Mouse (Mus musculus): ENCODE data around the gene Il15ra. TPM values are rescaled to one million over a fixed set of nuclear protein-coding genes. Genes with fewer than 3 reads are reported as not detected.

Gene Il15ra
- total and polyA plus RNA-seq, 3 experiments = 12.6 to 16.6 (median 14.4) TPM

DNA sequence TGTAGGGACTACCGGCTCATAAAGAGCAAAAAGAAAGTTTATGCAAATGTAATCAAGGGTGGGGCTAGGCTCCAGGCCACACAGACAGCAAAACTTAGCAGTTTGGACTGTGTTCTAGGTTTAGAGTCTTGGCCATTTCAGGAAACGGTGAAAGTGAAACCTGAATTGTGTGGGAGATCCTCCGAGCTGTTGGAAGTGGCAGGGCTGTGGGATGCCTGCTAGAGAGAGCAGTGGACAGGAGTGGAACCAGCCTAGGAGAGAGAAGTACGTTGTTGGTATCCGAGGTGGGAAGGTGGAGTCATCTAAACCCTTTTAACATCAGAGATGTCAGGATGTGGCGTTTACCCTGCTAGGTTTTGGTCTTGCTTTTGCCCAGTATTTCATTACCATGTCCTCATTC is 30.8 kb downstream of the Il15ra start:
- in situ Hi-C loops (cut with MboI; ENCODE audit: low pct_ligation_motif_present, low pct_unique_long_range_greater_than_20kb, low sequenced_read_pairs) (no loop called here), dilution Hi-C loops (cut with MboI; ENCODE audit: extremely low pct_ligation_motif_present, extremely low pct_unique_long_range_greater_than_20kb, low sequenced_read_pairs) (no loop called here)
- Histone ChIP-seq H3K9ac (ENCODE audit: insufficient read depth, low read depth) (no peak overlapping the region), H3K27me3 (replicated peaks) (no peaks in the 10 kb centered on the region), H3K36me3 (replicated peaks in 1 of 2; ENCODE audit: control insufficient read depth in 1 of 2, insufficient read depth in 1 of 2, low read length in 1 of 2) (peaks cover 8 to 42% of the 10 kb centered on the region in 2 experiments), H3K79me2 (replicated peaks; ENCODE audit: control insufficient read depth, extremely low read depth, insufficient read depth, poor library complexity, severe bottlenecking) (no peaks in the 10 kb centered on the region), H3K4me2 (ENCODE audit: insufficient read depth, low read depth, poor library complexity, severe bottlenecking) (no peak overlapping the region), H3K4me3 (replicated peaks in 1 of 3; ENCODE audit: low read depth in 2 of 3, low read length in 2 of 3, poor library complexity in 1 of 3) (no peak overlapping the region), H3K27ac (ENCODE audit: insufficient read depth, low read depth) (no peak overlapping the region), H3K9me3 (replicated peaks; ENCODE audit: low read length) (no peaks in the 10 kb centered on the region), H3K4me1 (ENCODE audit: control insufficient read depth in 1 of 2, insufficient read depth in 2 of 2) (no peaks in the 10 kb centered on the region)
- TF ChIP-seq PAX5 (IDR thresholded peaks at IDR 0.05; ENCODE audit: low read length) (no peak), MAX (IDR thresholded peaks at IDR 0.05; ENCODE audit: low read length) (no peak), POLR2AphosphoS2 (IDR thresholded peaks at IDR 0.05; ENCODE audit: low read depth, low read length) (no peak), ZKSCAN1 (IDR thresholded peaks at IDR 0.05; ENCODE audit: borderline replicate concordance, low read depth, low read length) (no peak), JUND (conservative IDR thresholded peaks at IDR 0.05; ENCODE audit: low read depth, low read length) (no peak), HCFC1 (IDR thresholded peaks at IDR 0.05; ENCODE audit: low read depth, low read length) (no peak), UBTF (IDR thresholded peaks at IDR 0.05; ENCODE audit: low read depth, low read length) (no peak), RAD21 (IDR thresholded peaks at IDR 0.05; ENCODE audit: low read depth, low read length) (no peak), CHD1 (IDR thresholded peaks at IDR 0.05; ENCODE audit: low read depth, low read length) (no peak), TBP (conservative IDR thresholded peaks at IDR 0.05; ENCODE audit: low read depth, low read length) (no peak), SMC3 (IDR thresholded peaks at IDR 0.05; ENCODE audit: low read depth, low read length) (no peak), NRF1 (IDR thresholded peaks at IDR 0.05; ENCODE audit: low read depth, low read length) (no peak), BHLHE40 (IDR thresholded peaks at IDR 0.05; ENCODE audit: low read depth, low read length) (no peak), ZMIZ1 (IDR thresholded peaks at IDR 0.05; ENCODE audit: low read depth, low read length) (no peak)
- no peak for DNase-seq (ENCODE audit: extremely low read depth)

DNA sequence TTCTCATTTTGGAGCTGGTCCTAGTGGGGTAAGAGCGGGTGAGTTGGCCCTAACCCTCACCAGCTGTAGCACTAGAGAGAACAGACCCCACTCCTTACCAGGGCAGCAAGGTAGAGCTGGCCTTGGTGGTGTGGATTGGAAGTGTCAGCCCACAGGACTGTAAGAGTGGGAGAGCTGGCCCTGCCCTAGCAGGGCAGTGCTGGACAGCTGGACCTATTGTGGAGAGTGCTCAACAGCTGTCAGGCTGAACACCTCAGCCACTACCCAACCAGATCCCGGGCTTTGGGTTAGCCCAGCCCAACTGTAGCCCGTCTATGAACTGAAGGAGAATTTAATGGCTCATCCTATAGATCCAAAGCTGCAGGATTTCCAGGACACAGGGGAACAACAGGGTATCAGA is 33.7 kb downstream of the Il15ra start:
- Histone ChIP-seq H3K4me1 (ENCODE audit: control insufficient read depth in 1 of 2, insufficient read depth in 2 of 2) (no peaks in the 10 kb centered on the region), H3K9ac (ENCODE audit: insufficient read depth, low read depth) (no peak overlapping the region), H3K27ac (ENCODE audit: insufficient read depth, low read depth) (no peak overlapping the region), H3K79me2 (replicated peaks; ENCODE audit: control insufficient read depth, extremely low read depth, insufficient read depth, poor library complexity, severe bottlenecking) (no peaks in the 10 kb centered on the region), H3K36me3 (replicated peaks in 1 of 2; ENCODE audit: control insufficient read depth in 1 of 2, insufficient read depth in 1 of 2, low read length in 1 of 2) (peaks cover 31 to 60% of the 10 kb centered on the region in 2 experiments), H3K4me3 (replicated peaks in 1 of 3; ENCODE audit: low read depth in 2 of 3, low read length in 2 of 3, poor library complexity in 1 of 3) (no peak overlapping the region), H3K27me3 (replicated peaks) (no peaks in the 10 kb centered on the region), H3K9me3 (replicated peaks; ENCODE audit: low read length) (no peaks in the 10 kb centered on the region), H3K4me2 (ENCODE audit: insufficient read depth, low read depth, poor library complexity, severe bottlenecking) (no peak overlapping the region)
- dilution Hi-C loops (cut with MboI; ENCODE audit: extremely low pct_ligation_motif_present, extremely low pct_unique_long_range_greater_than_20kb, low sequenced_read_pairs) = no loop called here
- DNase-seq (ENCODE audit: extremely low read depth) = no peak
- in situ Hi-C loops (cut with MboI; ENCODE audit: low pct_ligation_motif_present, low pct_unique_long_range_greater_than_20kb, low sequenced_read_pairs) = no loop called here
- TF ChIP-seq PAX5 (IDR thresholded peaks at IDR 0.05; ENCODE audit: low read length) = no peak
- no peak for TF ChIP-seq IRF4 (IDR thresholded peaks at IDR 0.05; ENCODE audit: low read depth, low read length)
- no peak for TF ChIP-seq NRF1 (IDR thresholded peaks at IDR 0.05; ENCODE audit: low read depth, low read length)
- TF ChIP-seq ETS1 (conservative IDR thresholded peaks at IDR 0.05; ENCODE audit: low read depth, low read length) = no peak
- TF ChIP-seq RCOR1 (conservative IDR thresholded peaks at IDR 0.05; ENCODE audit: low read depth, low read length) = no peak
- no peak for TF ChIP-seq TCF12 (IDR thresholded peaks at IDR 0.05; ENCODE audit: low read depth, low read length)
- TF ChIP-seq ELF1 (IDR thresholded peaks at IDR 0.05; ENCODE audit: low read depth, low read length) = no peak
- no peak for TF ChIP-seq MEF2A (IDR thresholded peaks at IDR 0.05; ENCODE audit: borderline replicate concordance, low read depth, low read length)
- no peak for TF ChIP-seq BHLHE40 (IDR thresholded peaks at IDR 0.05; ENCODE audit: low read depth, low read length)
- no peak for TF ChIP-seq POLR2A (IDR thresholded peaks at IDR 0.05; ENCODE audit: low read depth, low read length)
- TF ChIP-seq RAD21 (IDR thresholded peaks at IDR 0.05; ENCODE audit: low read depth, low read length) = no peak
- TF ChIP-seq ZMIZ1 (IDR thresholded peaks at IDR 0.05; ENCODE audit: low read depth, low read length) = no peak
- no peak for TF ChIP-seq UBTF (IDR thresholded peaks at IDR 0.05; ENCODE audit: low read depth, low read length)
- TF ChIP-seq KAT2A (IDR thresholded peaks at IDR 0.05; ENCODE audit: insufficient replicate concordance, low read length) = no peak
- TF ChIP-seq CHD1 (IDR thresholded peaks at IDR 0.05; ENCODE audit: low read depth, low read length) = no peak
- TF ChIP-seq ZC3H11A (IDR thresholded peaks at IDR 0.05; ENCODE audit: low read depth, low read length) = no peak
- no peak for TF ChIP-seq CHD2 (IDR thresholded peaks at IDR 0.05; ENCODE audit: low read length)
- TF ChIP-seq SIN3A (IDR thresholded peaks at IDR 0.05; ENCODE audit: low read length) = no peak
- TF ChIP-seq JUN (IDR thresholded peaks at IDR 0.05; ENCODE audit: insufficient read depth, low read depth, low read length) = no peak

All from CH12.LX (cell line).